Mouse (Mus musculus) midbrain, embryonic 10.5 days (tissue): Measurements from ENCODE around the gene Nr5a2. TPM values are rescaled to one million over a fixed set of nuclear protein-coding genes. Genes with fewer than 3 reads are reported as not detected.

Source experiments
- DNase-seq: peaks from one replicate; pipeline ENCODE4 v3.0.0-alpha.2; 2017; ENCODE audit warnings: low spot score
- H3K27ac ChIP-seq: fragments of 300-500 bp; sonication (generic); replicated peaks from 2 replicates; pipeline ENCODE4 v1.5.1; 2016; ENCODE audit warnings: mild to moderate bottlenecking
- H3K27me3 ChIP-seq: fragments of 300-500 bp; sonication (generic); 2 replicates; pipeline ENCODE4 v1.6.1; 2016; ENCODE audit warnings: low read depth, mild to moderate bottlenecking; ENCODE audit not compliant: poor library complexity, severe bottlenecking
- H3K36me3 ChIP-seq: fragments of 300-500 bp; sonication (generic); 2 replicates; pipeline ENCODE4 v1.6.1; 2016; ENCODE audit warnings: mild to moderate bottlenecking, moderate library complexity
- H3K4me1 ChIP-seq: fragments of 300-500 bp; sonication (generic); 2 replicates; pipeline ENCODE4 v1.6.1; 2016
- H3K4me3 ChIP-seq: fragments of 300-500 bp; sonication (generic); 2 replicates; pipeline ENCODE4 v1.5.1; 2016; ENCODE audit warnings: mild to moderate bottlenecking, moderate library complexity
- H3K9me3 ChIP-seq: fragments of 300-500 bp; sonication (generic); replicated peaks from 2 replicates; pipeline ENCODE4 v1.6.1; 2016; ENCODE audit warnings: mild to moderate bottlenecking
- WGBS: fragments of 180-500 bp; shearing (Covaris S2); methylation state at CpG from one replicate; pipeline ENCODE4 v1.1.7; 2016; 5-methylcytosine and 5-hydroxymethylcytosine counted together
- polyA plus RNA-seq: library from polyadenylated mRNA; unstranded; fragments of >200 nt; fragmentation: Nextera tagmentation; extraction: Ambion mirVana; gene quantifications from 2 replicates; pipeline ENCODE4 v1.2.1, GENCODE M21; 2016

Nr5a2 gene
- polyA plus RNA-seq, 1 experiment from 2014 or later = 0.20 TPM

DNA sequence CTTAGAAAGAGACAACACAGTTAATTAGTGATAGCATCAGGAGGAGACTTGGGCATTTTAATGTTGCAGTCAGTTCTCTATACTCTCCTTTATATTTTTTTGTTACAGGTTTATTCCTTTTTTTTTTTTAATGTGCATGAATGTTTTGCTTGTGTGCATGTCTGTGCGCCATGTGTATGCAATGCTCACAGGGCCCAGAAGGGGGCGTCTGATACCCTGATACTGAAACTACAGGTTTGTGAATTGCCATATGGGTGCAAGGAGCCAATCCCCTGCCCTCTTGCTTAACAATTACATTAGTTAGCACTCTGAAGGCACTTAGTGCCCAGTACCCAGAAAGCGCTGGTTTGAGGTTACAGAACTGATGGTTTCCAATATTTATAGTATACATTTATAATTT is 104.1 kb downstream of the Nr5a2 start:
- Histone ChIP-seq H3K9me3 (no peaks in the 10 kb centered on the region), H3K4me1 (peaks cover 15% of the 10 kb centered on the region), H3K4me3 (no peak overlapping the region), H3K36me3 (no peaks in the 10 kb centered on the region), H3K27me3 (no peaks in the 10 kb centered on the region), H3K27ac (no peak overlapping the region)
- no peak for DNase-seq
- WGBS = 83% methylated on average over 3 of the region's 3 CpGs

DNA sequence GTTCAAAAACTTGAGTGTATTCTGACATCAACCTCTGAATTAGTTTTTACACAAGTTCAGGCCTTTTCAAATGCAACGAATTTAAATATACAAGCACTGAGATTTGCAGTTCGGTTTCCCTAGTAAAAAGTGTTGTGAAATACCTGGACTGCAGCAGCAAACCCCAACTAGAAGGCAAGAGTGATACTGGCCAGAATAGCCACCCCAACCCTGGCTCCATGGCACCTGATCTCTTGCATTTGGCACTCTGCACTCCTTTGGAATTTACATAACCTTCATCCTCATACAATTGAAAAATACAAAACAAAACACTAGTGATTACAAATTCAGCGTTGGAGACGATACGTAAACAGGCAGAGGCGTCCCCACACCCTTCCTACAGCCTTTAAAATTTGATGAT is 111.5 kb downstream of the Nr5a2 start:
- DNase-seq = no peak
- no peaks in the 10 kb centered on the region for H3K9me3 ChIP-seq
- WGBS = 77% methylated on average over 6 of the region's 6 CpGs
- peaks cover 7% of the 10 kb centered on the region for H3K4me1 ChIP-seq
- no peaks in the 10 kb centered on the region for H3K36me3 ChIP-seq
- no peak overlapping the region for H3K27ac ChIP-seq
- H3K4me3 ChIP-seq = no peak overlapping the region
- no peaks in the 10 kb centered on the region for H3K27me3 ChIP-seq

DNA sequence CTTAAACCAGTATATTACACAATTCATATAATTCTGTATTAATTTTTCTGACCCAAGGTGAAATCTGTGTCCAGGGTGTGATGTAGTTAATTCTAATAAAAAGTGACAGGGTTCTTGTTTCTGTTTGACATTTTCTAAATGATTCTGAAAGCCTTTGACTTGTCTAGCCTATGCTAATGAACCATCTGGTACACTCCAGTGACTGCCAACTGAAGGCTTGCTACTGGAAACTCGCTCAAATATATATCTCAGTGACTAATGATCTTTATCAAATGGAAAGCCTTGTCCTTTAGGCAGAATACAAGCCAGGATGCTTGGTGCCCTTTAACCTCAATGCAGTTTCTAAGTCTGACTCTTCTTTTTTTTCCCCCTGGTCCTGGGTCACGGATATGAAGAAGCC is 114.2 kb downstream of the Nr5a2 start:
- H3K27me3 ChIP-seq = no peaks in the 10 kb centered on the region
- no peak overlapping the region for H3K4me3 ChIP-seq
- peaks cover 7% of the 10 kb centered on the region for H3K4me1 ChIP-seq
- WGBS = 78% methylated on average over 2 of the region's 2 CpGs
- no peak for DNase-seq
- H3K9me3 ChIP-seq = no peaks in the 10 kb centered on the region
- H3K36me3 ChIP-seq = no peaks in the 10 kb centered on the region
- H3K27ac ChIP-seq = no peak overlapping the region

DNA sequence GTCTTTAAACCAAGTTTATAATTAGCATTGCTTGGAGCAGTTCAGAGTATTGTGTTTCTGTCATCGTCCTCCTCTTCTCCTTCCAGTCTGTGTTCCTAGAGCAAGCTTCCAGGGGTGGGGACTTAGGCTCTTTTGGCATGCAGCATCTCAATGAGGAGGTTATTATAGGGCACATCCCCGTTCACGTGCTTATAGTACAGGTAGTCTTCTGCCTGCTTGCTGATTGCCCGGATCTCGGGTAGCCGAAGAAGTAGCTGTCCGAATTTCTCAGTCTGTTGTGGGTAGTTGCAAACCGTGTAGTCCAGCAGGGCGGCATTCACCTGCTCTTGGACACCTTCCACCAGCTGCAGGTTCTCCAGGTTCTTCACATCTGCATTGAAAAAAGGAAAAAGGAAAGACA is 114.9 kb downstream of the Nr5a2 start:
- DNase-seq = no peak
- 87% methylated on average over 9 of the region's 9 CpGs for WGBS
- peaks cover 7% of the 10 kb centered on the region for H3K4me1 ChIP-seq
- no peaks in the 10 kb centered on the region for H3K9me3 ChIP-seq
- H3K36me3 ChIP-seq = no peaks in the 10 kb centered on the region
- H3K27ac ChIP-seq = no peak overlapping the region
- H3K4me3 ChIP-seq = no peak overlapping the region
- no peaks in the 10 kb centered on the region for H3K27me3 ChIP-seq

DNA sequence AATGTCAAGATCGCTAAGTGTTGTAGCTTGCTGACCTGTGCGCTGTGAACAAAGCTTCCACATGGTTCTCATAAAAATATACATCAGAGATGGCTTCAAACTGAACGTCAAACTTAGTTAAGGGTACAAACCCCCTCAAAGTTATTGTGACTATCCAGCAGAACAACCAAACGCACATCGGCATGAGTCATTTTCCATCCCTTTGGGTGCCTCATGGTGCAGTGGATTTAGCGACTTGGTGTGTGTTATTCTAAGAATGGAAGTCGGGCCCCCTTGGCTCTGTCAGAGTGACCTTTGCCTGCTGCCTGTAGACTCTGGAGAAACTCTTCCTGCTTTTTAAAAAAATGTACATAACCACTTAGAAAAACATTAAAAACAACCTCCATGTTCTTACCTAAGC is 119.7 kb downstream of the Nr5a2 start:
- Histone ChIP-seq H3K27me3 (no peaks in the 10 kb centered on the region), H3K4me1 (no peaks in the 10 kb centered on the region; the same call in 1 of the 2 replicates), H3K4me3 (no peak overlapping the region), H3K27ac (no peak overlapping the region), H3K9me3 (no peaks in the 10 kb centered on the region), H3K36me3 (no peaks in the 10 kb centered on the region)
- no peak for DNase-seq
- 81% methylated on average over 7 of the region's 7 CpGs for WGBS

DNA sequence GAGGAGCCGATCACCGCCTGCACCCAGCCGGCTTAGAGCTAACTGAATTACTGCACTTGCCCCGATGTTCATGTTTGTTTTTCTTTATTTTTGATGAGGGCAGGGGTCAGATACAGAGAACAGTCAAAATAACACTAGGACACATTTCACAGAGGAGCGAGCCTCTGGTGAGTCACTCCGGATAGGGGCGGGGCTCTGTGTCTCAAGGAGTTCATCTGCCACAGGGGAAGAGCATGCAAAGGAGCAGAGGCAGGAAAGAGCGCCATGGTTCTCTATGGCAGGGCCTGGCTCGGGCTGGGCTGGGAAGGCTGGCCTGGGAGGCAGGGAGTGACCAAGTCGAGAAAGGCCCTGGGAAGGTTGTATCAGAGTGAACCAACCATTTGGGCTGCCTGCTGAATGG is 121.0 kb downstream of the Nr5a2 start:
- H3K36me3 ChIP-seq = no peaks in the 10 kb centered on the region
- H3K27me3 ChIP-seq = no peaks in the 10 kb centered on the region
- peak; percentile 32 for DNase-seq
- H3K4me3 ChIP-seq = no peak overlapping the region
- H3K9me3 ChIP-seq = no peaks in the 10 kb centered on the region
- 66% methylated on average over 10 of the region's 10 CpGs for WGBS
- no peaks in the 10 kb centered on the region for H3K4me1 ChIP-seq
- no peak overlapping the region for H3K27ac ChIP-seq

DNA sequence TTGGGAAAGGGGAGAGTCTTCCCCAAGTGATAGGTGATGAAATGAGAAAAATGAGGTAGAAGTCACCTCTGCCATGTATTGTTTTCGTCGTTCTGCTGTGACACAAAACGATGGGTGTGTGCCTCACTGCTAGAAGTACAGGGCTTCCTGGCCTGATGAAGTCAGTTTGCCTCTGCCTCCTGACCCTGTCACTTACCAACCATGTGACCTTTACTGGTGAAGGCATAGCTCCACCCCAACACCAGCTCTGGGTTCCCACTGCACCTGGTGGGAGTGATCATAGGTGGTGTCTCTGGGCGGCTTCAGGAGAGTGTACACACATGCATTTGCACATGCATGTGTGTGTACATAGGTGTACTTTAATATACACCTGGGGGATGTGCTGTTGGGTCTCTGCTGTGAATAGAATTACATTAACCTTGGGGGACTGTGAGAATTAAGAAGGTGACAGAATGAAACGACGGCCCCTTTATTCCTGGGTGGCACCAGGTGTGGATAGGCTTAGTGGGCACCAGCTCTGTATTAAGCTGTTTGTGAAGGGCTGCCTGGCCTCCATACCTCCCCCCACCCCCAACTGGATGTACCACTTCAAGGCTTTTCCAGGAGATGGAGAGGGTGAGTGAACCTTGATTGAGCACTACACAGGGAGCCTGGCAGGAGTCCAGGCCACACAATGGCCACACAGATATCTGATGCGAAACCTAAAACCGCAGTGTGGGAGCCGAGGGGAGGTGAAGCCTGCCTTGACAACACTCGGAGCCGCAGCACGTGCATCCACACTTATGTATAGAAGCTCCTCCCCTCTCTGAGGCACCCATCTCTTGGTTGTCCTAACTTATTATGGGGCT is 127.7 kb downstream of the Nr5a2 start:
- no peaks in the 10 kb centered on the region for H3K9me3 ChIP-seq
- H3K27ac ChIP-seq = no peak overlapping the region
- DNase-seq = no peak
- H3K4me1 ChIP-seq = peaks cover 4% of the 10 kb centered on the region; the same call in 1 of the 2 replicates
- H3K27me3 ChIP-seq = no peaks in the 10 kb centered on the region
- H3K36me3 ChIP-seq = no peaks in the 10 kb centered on the region
- H3K4me3 ChIP-seq = no peak overlapping the region
- 62% methylated on average over 12 of the region's 12 CpGs for WGBS

DNA sequence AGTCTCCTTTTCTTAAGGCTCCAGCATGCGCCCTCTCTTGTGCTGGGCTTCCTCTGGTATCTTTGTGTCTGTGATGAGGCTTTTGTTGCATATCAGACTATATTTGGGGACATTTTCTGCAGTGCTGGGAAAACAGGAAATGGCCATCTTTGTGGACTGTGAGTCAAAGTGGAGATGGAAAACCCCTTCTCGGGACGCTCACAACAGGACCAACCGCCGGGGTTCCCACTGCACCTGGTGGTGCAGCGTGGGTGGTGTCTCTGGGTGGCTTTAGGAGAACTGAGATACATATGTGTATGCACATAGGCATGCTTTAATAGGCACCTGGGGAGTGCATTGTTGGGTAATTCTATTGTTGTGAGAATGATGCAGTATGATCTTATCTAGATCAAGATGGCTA is 129.3 kb downstream of the Nr5a2 start:
- H3K4me3 ChIP-seq = no peak overlapping the region
- DNase-seq = no peak
- no peaks in the 10 kb centered on the region for H3K9me3 ChIP-seq
- peaks cover 13% of the 10 kb centered on the region for H3K4me1 ChIP-seq
- no peak overlapping the region for H3K27ac ChIP-seq
- no peaks in the 10 kb centered on the region for H3K36me3 ChIP-seq
- WGBS = 90% methylated on average over 6 of the region's 6 CpGs
- no peaks in the 10 kb centered on the region for H3K27me3 ChIP-seq

DNA sequence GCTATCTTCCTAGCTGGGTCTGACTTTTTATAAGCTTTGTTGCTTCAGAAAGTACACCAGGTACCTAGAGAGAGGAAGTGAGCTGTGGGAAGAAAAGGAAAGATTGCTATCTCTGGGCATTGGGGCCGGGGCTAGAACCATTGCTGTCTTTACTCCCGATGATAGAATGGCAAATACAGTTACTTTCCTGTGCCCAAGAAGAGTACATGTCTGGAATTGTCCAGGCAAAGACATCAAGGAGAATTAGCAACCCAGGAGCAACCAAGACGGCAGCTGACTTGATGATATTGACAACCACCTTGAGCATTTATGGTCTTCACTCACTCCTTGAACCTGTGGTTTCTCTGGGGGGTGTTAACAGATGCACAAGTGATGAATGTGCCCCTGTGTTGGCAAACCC is 130.3 kb downstream of the Nr5a2 start:
- 86% methylated on average over 3 of the region's 3 CpGs for WGBS
- no peak overlapping the region for H3K27ac ChIP-seq
- no peaks in the 10 kb centered on the region for H3K36me3 ChIP-seq
- H3K4me1 ChIP-seq = peaks cover 13% of the 10 kb centered on the region
- no peak for DNase-seq
- H3K4me3 ChIP-seq = no peak overlapping the region
- H3K27me3 ChIP-seq = no peaks in the 10 kb centered on the region
- H3K9me3 ChIP-seq = no peaks in the 10 kb centered on the region

DNA sequence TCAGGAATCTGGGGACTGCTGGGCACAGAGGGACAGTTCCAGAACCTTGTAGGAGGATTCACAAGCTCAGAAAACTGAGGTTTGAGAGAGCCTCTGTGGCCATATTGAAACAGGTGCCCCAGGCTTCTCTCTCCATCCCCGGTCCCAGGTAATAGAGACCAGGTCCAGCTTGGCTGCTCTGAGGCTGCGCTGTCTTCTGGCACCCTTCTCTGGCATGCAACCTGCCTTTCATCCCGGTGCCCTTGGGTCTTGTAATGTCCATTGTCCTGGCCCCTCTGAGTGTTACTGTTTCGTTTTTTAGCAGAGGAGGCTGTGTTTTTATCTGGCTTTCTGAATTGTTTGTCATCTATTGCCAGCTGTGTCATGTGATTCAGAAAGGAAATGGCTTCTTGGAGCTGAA is 136.4 kb downstream of the Nr5a2 start:
- Histone ChIP-seq H3K27ac (no peak overlapping the region), H3K4me1 (peaks cover 9% of the 10 kb centered on the region), H3K9me3 (no peaks in the 10 kb centered on the region), H3K27me3 (no peaks in the 10 kb centered on the region), H3K36me3 (no peaks in the 10 kb centered on the region), H3K4me3 (no peak overlapping the region)
- 85% methylated on average over 4 of the region's 4 CpGs for WGBS
- DNase-seq = no peak

DNA sequence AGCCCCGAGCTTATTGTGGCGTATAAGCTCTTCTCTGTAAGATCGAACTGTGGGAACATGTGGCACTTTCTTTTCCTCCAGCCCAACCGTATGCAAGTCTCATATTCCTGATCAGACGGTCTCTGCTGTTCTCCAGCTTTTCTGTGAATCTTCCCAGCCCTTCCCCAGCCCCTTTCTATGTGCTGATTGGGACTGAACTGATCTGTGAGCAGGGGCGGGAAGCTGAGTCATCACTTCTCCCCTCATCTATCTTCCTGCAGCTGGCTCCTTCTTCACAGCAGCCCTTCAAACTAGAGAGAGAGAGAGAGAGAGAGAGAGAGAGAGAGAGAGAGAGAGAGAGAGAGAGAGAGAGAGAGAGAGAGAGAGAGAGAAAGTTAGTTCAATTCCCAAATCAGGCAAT is 159.6 kb downstream of the Nr5a2 start:
- Histone ChIP-seq H3K9me3 (no peaks in the 10 kb centered on the region), H3K27me3 (no peaks in the 10 kb centered on the region), H3K4me3 (no peak overlapping the region), H3K4me1 (peaks cover 5% of the 10 kb centered on the region; the same call in 1 of the 2 replicates), H3K36me3 (no peaks in the 10 kb centered on the region), H3K27ac (no peak overlapping the region)
- WGBS = 90% methylated on average over 6 of the region's 6 CpGs
- DNase-seq = no peak

DNA sequence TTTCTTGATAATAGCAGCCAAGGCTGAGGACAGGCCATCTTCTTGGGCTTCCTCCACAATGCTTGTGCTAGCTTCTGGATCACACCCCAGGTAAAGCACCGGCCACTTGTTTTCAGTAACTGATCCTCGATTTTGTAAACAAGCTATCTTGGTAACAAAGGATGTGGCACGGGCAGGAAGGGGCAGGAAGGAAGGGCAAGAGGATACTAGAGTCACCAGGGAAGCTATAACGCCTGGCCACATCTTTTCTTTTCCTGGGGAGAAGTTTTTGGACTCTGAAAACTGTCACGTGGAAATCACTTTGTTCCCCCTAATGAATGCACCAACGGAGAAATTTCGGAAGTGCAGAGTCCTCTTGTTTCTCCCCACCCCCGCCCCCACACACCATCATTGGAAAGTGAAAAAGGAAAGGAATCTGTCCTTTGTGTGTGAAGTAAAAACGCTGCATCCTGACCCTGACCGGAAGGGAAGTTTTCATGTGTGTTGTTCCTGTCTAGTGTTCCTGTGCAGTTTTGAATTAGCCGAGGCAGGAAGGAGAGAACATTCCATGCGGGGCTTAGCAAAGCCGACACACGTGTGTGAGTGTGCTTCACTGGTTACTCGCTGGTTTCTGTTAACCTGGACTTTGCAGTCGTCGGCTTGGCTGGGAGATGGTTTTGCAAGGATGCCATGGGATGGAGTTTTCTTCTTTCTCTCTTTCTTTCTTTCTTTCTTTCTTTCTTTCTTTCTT is 163.7 kb downstream of the Nr5a2 start:
- Histone ChIP-seq H3K27ac (peak overlapping the region; percentile 50; the same call in 1 of the 2 replicates), H3K27me3 (no peaks in the 10 kb centered on the region), H3K9me3 (no peaks in the 10 kb centered on the region), H3K4me1 (peaks cover 5% of the 10 kb centered on the region; the same call in 1 of the 2 replicates), H3K4me3 (no peak overlapping the region), H3K36me3 (no peaks in the 10 kb centered on the region)
- DNase-seq = no peak
- WGBS = 46% methylated on average over 17 of the region's 17 CpGs
